Mouse (Mus musculus) thymus, postnatal 0 days (tissue): ENCODE results near the gene Ppp3ca. TPM values are rescaled to one million over a fixed set of nuclear protein-coding genes. Genes with fewer than 3 reads are reported as not detected.
"Not testable (repeated sequence)": the region's sequence is repeated elsewhere in the genome, so short reads cannot be mapped to it uniquely, and the experiment has no call there.

ENCODE experiments used
- DNase-seq: peaks from one replicate; pipeline ENCODE4 v3.0.0-alpha.2; 2015; ENCODE audit warnings: low spot score
- polyA plus RNA-seq: library from polyadenylated mRNA; unstranded; fragments of >200 nt; fragmentation: Nextera tagmentation; extraction: Ambion mirVana; gene quantifications from 2 replicates; pipeline ENCODE4 v1.2.1, GENCODE M21; 2015

The Ppp3ca gene
- polyA plus RNA-seq, 1 experiment from 2014 or later, result 25.4 TPM

GRCm38 (mm10) chr3:136686429-136686828 is 16.5 kb downstream of the Ppp3ca start:
- no peak for DNase-seq

- peak; percentile 79 for DNase-seq
Measured at GRCm38 (mm10) chr3:136688101-136688586, 18.2 kb downstream of the Ppp3ca start.

- no peak for DNase-seq
Measured at GRCm38 (mm10) chr3:136689793-136690543, 20.0 kb downstream of the Ppp3ca start.

GRCm38 (mm10) chr3:136691984-136692383 is 22.1 kb downstream of the Ppp3ca start:
- DNase-seq, result no peak

- no peak for DNase-seq
Measured at GRCm38 (mm10) chr3:136693547-136693946, 23.6 kb downstream of the Ppp3ca start.

GRCm38 (mm10) chr3:136697626-136698191 is 27.8 kb downstream of the Ppp3ca start:
- DNase-seq, result peak; percentile 15

- not testable (repeated sequence) for DNase-seq
Measured at GRCm38 (mm10) chr3:136699711-136700110, 29.8 kb downstream of the Ppp3ca start.

GRCm38 (mm10) chr3:136700447-136701009 is 30.6 kb downstream of the Ppp3ca start:
- no peak for DNase-seq

- no peak for DNase-seq
Measured at GRCm38 (mm10) chr3:136702861-136703260, 32.9 kb downstream of the Ppp3ca start.

GRCm38 (mm10) chr3:136704515-136705247 is 34.8 kb downstream of the Ppp3ca start:
- DNase-seq, result no peak

- no peak for DNase-seq
Measured at GRCm38 (mm10) chr3:136706048-136706447, 36.1 kb downstream of the Ppp3ca start.

GRCm38 (mm10) chr3:136706771-136707170 is 36.8 kb downstream of the Ppp3ca start:
- no peak for DNase-seq

- DNase-seq, result no peak
Measured at GRCm38 (mm10) chr3:136707222-136708019, 37.5 kb downstream of the Ppp3ca start.

- no peak for DNase-seq
Measured at GRCm38 (mm10) chr3:136708230-136708629, 38.3 kb downstream of the Ppp3ca start.

- DNase-seq, result no peak
Measured at GRCm38 (mm10) chr3:136710310-136710906, 40.5 kb downstream of the Ppp3ca start.

GRCm38 (mm10) chr3:136714307-136715039 is 44.5 kb downstream of the Ppp3ca start:
- DNase-seq, result no peak

- no peak for DNase-seq
Measured at GRCm38 (mm10) chr3:136716247-136716646, 46.3 kb downstream of the Ppp3ca start.

- DNase-seq, result no peak
Measured at GRCm38 (mm10) chr3:136718412-136718811, 48.5 kb downstream of the Ppp3ca start.

- no peak for DNase-seq
Measured at GRCm38 (mm10) chr3:136721241-136721640, 51.3 kb downstream of the Ppp3ca start.
